Mouse (Mus musculus): Measurements from ENCODE around the gene Rpl4.

GRCm38 (mm10) chr9:64126121-64126520 lies 47.1 kb upstream of the Rpl4 start:
- no peak for TF ChIP-seq CTCF (IDR thresholded peaks at IDR 0.05; ENCODE audit: insufficient read depth, low read length)
- no peak for TF ChIP-seq POLR2A (IDR thresholded peaks at IDR 0.05; ENCODE audit: borderline replicate concordance, extremely low read depth, low read depth, low read length)
